Mouse (Mus musculus) neutrophil, adult 5-6 weeks (primary cell): ENCODE measurements around the gene Copb1. TPM values are rescaled to one million over a fixed set of nuclear protein-coding genes. Genes with fewer than 3 reads are reported as not detected.

ENCODE experiments used
- ATAC-seq: fragments of 151-379, 151-347 bp; 2 replicates; pipeline ENCODE4 v1.8.0; 2017; ENCODE audit warnings: mild to moderate bottlenecking, moderate TSS enrichment; ENCODE audit not compliant: insufficient number of reproducible peaks, poor library complexity, low FRiP score, severe bottlenecking; ENCODE audit errors: extremely low read depth
- total RNA-seq: library from RNA; stranded (forward); fragments of 200-1000 nt; gene quantifications from 2 replicates; pipeline ENCODE4 v1.2.3, GENCODE M21; 2017

The Copb1 gene
- total RNA-seq, 1 experiment from 2014 or later: 83.9 TPM

- no peak for ATAC-seq
These were observed 71.8 kb downstream of the Copb1 start for GRCm38 (mm10) chr7:114182708-114183107.

- ATAC-seq: no peak
These were observed 73.1 kb downstream of the Copb1 start for GRCm38 (mm10) chr7:114181391-114181790.

- ATAC-seq: no peak
These were observed 77.9 kb downstream of the Copb1 start for GRCm38 (mm10) chr7:114176588-114176987.

- ATAC-seq: 0 out of 2 replicates have a peak, but pooled peaks have one; percentile 21
These were observed 83.0 kb downstream of the Copb1 start for GRCm38 (mm10) chr7:114171354-114172097.

- ATAC-seq: no peak
These were observed 84.5 kb downstream of the Copb1 start for GRCm38 (mm10) chr7:114169996-114170395.

GRCm38 (mm10) chr7:114169381-114169780, 85.1 kb downstream of the Copb1 start:
- ATAC-seq: no peak

Other genes starting within 250 kb of the Copb1 start
- gene Rras2, start 136.9 kb downstream of the Copb1 start, total RNA-seq: 49.2 and 59.9 TPM in 2 replicates
- 119 and 137 TPM in 2 replicates for gene Psma1, start 21.4 kb upstream of the Copb1 start, total RNA-seq
- gene Pde3b, start 160.6 kb upstream of the Copb1 start, total RNA-seq: 46.0 and 50.6 TPM in 2 replicates